Mouse (Mus musculus) liver, embryonic 16.5 days (tissue): ENCODE measurements at regions not wholly inside any gene's neighbourhood (a gene's known extent, or its start where the extent isn't known, plus 50 kb on each side); places are given as distances from the start of the nearest gene placed in this dataset.

ENCODE experiments used
- ATAC-seq: fragments of 200-750 bp; cut with Nextera tagmentation; 2 replicates; pipeline ENCODE4 v1.8.0; 2017; ENCODE audit warnings: low read depth, mild to moderate bottlenecking, moderate number of reproducible peaks, moderate library complexity
- H3K27ac ChIP-seq: fragments of 300-500 bp; sonication (generic); 2 replicates; pipeline ENCODE4 v1.5.1; 2014; ENCODE audit warnings: mild to moderate bottlenecking, low read length
- H3K27me3 ChIP-seq: fragments of 300-500 bp; sonication (generic); 2 replicates; pipeline ENCODE4 v1.6.1; 2014; ENCODE audit warnings: low read depth, low read length, mixed read lengths; ENCODE audit not compliant: control insufficient read depth, insufficient read depth
- H3K36me3 ChIP-seq: fragments of 300-500 bp; sonication (generic); 2 replicates; pipeline ENCODE4 v1.6.1; 2014; ENCODE audit warnings: mild to moderate bottlenecking; ENCODE audit not compliant: control insufficient read depth, insufficient read depth
- H3K4me1 ChIP-seq: fragments of 300-500 bp; sonication (generic); 2 replicates; pipeline ENCODE4 v1.6.1; 2014; ENCODE audit warnings: low read depth, low read length, mixed read lengths; ENCODE audit not compliant: control insufficient read depth
- H3K4me2 ChIP-seq: fragments of 300-500 bp; sonication (generic); 2 replicates; pipeline ENCODE4 v1.6.1; 2014; ENCODE audit warnings: low read depth, low read length, mixed read lengths
- H3K4me3 ChIP-seq: fragments of 300-500 bp; sonication (generic); 2 replicates; pipeline ENCODE4 v1.5.1; 2014; ENCODE audit warnings: low read depth, mild to moderate bottlenecking, low read length
- H3K9ac ChIP-seq: fragments of 300-500 bp; sonication (generic); 2 replicates; pipeline ENCODE4 v1.6.1; 2014; ENCODE audit warnings: low read depth, low read length
- H3K9me3 ChIP-seq: fragments of 300-500 bp; sonication (generic); replicated peaks from 2 replicates; pipeline ENCODE4 v1.6.1; 2016; ENCODE audit warnings: low read length; ENCODE audit not compliant: control insufficient read depth
- WGBS: fragments of 180-500 bp; shearing (Covaris S2); extraction: QIAGEN DNeasy Blood & Tissue Kit; methylation state at CpG from one replicate; pipeline ENCODE4 v1.1.7; 2014; ENCODE audit not compliant: insufficient replicate concordance; 5-methylcytosine and 5-hydroxymethylcytosine counted together

GRCm38 (mm10) chr7:122897148-122897547 is 68.3 kb upstream of the Rbbp6 start:
- H3K27me3 ChIP-seq = no peaks in the 10 kb centered on the region
- no peaks in the 10 kb centered on the region for H3K9me3 ChIP-seq
- H3K4me1 ChIP-seq = no peaks in the 10 kb centered on the region
- H3K27ac ChIP-seq = no peak overlapping the region
- no peak overlapping the region for H3K4me2 ChIP-seq
- no peak overlapping the region for H3K9ac ChIP-seq
- WGBS = 49% methylated on average over 2 of the region's 2 CpGs
- H3K36me3 ChIP-seq = no peaks in the 10 kb centered on the region
- no peak for ATAC-seq
- no peak overlapping the region for H3K4me3 ChIP-seq

GRCm38 (mm10) chr7:122906056-122906455 is 59.4 kb upstream of the Rbbp6 start:
- Histone ChIP-seq H3K4me2 (no peak overlapping the region), H3K9ac (no peak overlapping the region), H3K27ac (no peak overlapping the region), H3K4me1 (no peaks in the 10 kb centered on the region), H3K9me3 (no peaks in the 10 kb centered on the region), H3K36me3 (no peaks in the 10 kb centered on the region), H3K4me3 (no peak overlapping the region), H3K27me3 (no peaks in the 10 kb centered on the region)
- ATAC-seq = no peak
- 63% methylated on average over 5 of the region's 5 CpGs for WGBS

- WGBS = 61% methylated on average over 8 of the region's 8 CpGs
- ATAC-seq = no peak
- Histone ChIP-seq H3K4me2 (no peak overlapping the region), H3K4me3 (no peak overlapping the region), H3K9ac (no peak overlapping the region), H3K9me3 (no peaks in the 10 kb centered on the region), H3K27me3 (no peaks in the 10 kb centered on the region), H3K4me1 (no peaks in the 10 kb centered on the region), H3K36me3 (no peaks in the 10 kb centered on the region), H3K27ac (no peak overlapping the region)
These were observed 56.2 kb upstream of the Rbbp6 start for GRCm38 (mm10) chr7:122909296-122909695.
